Mouse (Mus musculus) limb, embryonic 15.5 days (tissue): ENCODE results near the gene Stk38l. TPM values are rescaled to one million over a fixed set of nuclear protein-coding genes. Genes with fewer than 3 reads are reported as not detected.
"Not testable (repeated sequence)": the region's sequence is repeated elsewhere in the genome, so short reads cannot be mapped to it uniquely, and the experiment has no call there.

Experiments
- ATAC-seq: fragments of 200-750 bp; cut with Nextera tagmentation; 2 replicates; pipeline ENCODE4 v1.8.0; 2017; ENCODE audit warnings: low read depth, moderate TSS enrichment; ENCODE audit not compliant: insufficient number of reproducible peaks, low FRiP score, low TSS enrichment
- H3K27ac ChIP-seq: fragments of 300-500 bp; sonication (generic); 2 replicates; pipeline ENCODE4 v1.5.1; 2015; ENCODE audit warnings: moderate library complexity, mild to moderate bottlenecking, inconsistent platforms
- H3K27me3 ChIP-seq: fragments of 300-500 bp; sonication (generic); 2 replicates; pipeline ENCODE4 v1.6.1; 2015; ENCODE audit warnings: inconsistent platforms
- H3K36me3 ChIP-seq: fragments of 300-500 bp; sonication (generic); 2 replicates; pipeline ENCODE4 v1.6.1; 2015; ENCODE audit warnings: inconsistent platforms
- H3K4me1 ChIP-seq: fragments of 300-500 bp; sonication (generic); 2 replicates; pipeline ENCODE4 v1.6.1; 2015; ENCODE audit warnings: inconsistent platforms
- H3K4me2 ChIP-seq: fragments of 300-500 bp; sonication (generic); 2 replicates; pipeline ENCODE4 v1.6.1; 2015; ENCODE audit warnings: mild to moderate bottlenecking, inconsistent platforms
- H3K4me3 ChIP-seq: fragments of 300-500 bp; sonication (generic); 2 replicates; pipeline ENCODE4 v1.5.1; 2015; ENCODE audit warnings: mild to moderate bottlenecking, inconsistent platforms
- H3K9ac ChIP-seq: fragments of 300-500 bp; sonication (generic); 2 replicates; pipeline ENCODE4 v1.6.1; 2015; ENCODE audit warnings: inconsistent platforms
- H3K9me3 ChIP-seq: fragments of 300-500 bp; sonication (generic); 2 replicates; pipeline ENCODE4 v1.6.1; 2016; ENCODE audit warnings: inconsistent platforms
- WGBS: fragments of 180-500 bp; shearing (Covaris S2); methylation state at CpG from one replicate; pipeline ENCODE4 v1.1.7; 2015; 5-methylcytosine and 5-hydroxymethylcytosine counted together
- polyA plus RNA-seq: library from polyadenylated mRNA; unstranded; fragments of >200 nt; fragmentation: Nextera tagmentation; extraction: Ambion mirVana; gene quantifications from 2 replicates; pipeline ENCODE4 v1.2.1, GENCODE M21; 2015

Gene Stk38l
- polyA plus RNA-seq, 1 experiment from 2014 or later, result 17.4 TPM

GRCm38 (mm10) chr6:146740724-146741123, 15.9 kb downstream of the Stk38l start:
- no peak for ATAC-seq
- H3K36me3 ChIP-seq, result no peaks in the 10 kb centered on the region
- no peaks in the 10 kb centered on the region for H3K9me3 ChIP-seq
- no peak overlapping the region for H3K9ac ChIP-seq
- no peak overlapping the region for H3K4me3 ChIP-seq
- no peak overlapping the region for H3K4me2 ChIP-seq
- no peak overlapping the region for H3K27ac ChIP-seq
- no peaks in the 10 kb centered on the region for H3K27me3 ChIP-seq
- H3K4me1 ChIP-seq, result 0 out of 2 replicates have a peak, but pooled peaks cover 4% of the 10 kb centered on the region

DNA sequence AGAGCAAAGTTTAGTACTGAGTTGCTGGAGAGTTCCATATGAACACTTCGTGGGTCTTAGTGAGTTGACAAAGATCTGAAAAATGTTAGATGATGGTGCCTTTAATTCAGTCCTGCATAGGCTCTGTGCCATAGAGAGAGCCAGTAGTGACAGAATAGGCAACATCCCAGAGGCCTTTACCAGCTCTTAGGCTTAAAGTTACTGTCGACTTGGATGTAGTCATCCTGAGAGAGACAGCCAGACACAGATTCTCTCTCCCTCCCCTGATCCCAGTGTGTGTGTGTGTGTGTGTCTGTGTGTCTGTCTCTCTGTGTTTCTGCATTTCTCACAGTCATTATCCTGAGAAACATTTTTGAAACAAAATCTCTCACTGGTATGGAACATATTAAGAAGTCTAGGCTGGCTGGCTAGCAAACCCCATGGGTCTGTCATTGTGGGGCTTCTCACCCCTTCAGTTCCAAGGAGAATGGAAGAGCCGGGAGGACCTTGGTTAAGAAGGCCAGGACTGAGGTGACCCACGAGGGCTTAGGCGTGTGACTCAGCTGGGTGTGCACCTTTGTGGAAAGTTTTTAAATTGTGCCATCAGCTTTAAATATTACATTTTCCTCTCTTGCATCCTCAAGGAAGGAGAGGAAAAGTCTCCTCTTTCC, 17.3 kb downstream of the Stk38l start:
- H3K27ac ChIP-seq, result peak overlapping the region; percentile 17; the same call in 1 of the 2 replicates
- WGBS, result 71% methylated on average over 5 of the region's 5 CpGs
- peaks cover 9% of the 10 kb centered on the region; the same call in 1 of the 2 replicates for H3K4me1 ChIP-seq
- H3K9ac ChIP-seq, result no peak overlapping the region
- no peaks in the 10 kb centered on the region for H3K9me3 ChIP-seq
- no peak overlapping the region for H3K4me3 ChIP-seq
- ATAC-seq, result no peak
- no peaks in the 10 kb centered on the region for H3K36me3 ChIP-seq
- H3K27me3 ChIP-seq, result no peaks in the 10 kb centered on the region
- no peak overlapping the region for H3K4me2 ChIP-seq

DNA sequence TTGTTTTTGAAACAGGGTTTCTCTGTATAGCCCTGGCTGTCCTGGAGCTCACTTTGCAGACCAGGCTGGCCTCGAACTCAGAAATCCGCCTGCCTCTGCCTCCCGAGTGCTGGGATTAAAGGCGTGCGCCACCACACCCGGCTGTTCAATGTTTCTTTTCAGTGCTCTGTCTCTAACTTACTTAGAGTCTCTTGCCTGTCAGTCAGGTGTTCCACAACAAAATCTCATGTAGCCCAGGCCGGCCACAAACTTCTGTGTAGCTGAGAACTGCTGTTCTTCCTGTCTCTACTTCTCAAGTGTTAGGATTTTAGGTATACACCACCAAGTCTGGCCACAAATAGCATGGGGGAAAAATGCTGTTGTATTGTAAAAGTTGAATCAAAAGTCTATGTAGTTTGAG, 19.5 kb downstream of the Stk38l start:
- H3K4me2 ChIP-seq, H3K9ac ChIP-seq, H3K27me3 ChIP-seq, H3K36me3 ChIP-seq, H3K27ac ChIP-seq, H3K9me3 ChIP-seq, H3K4me1 ChIP-seq, H3K4me3 ChIP-seq, ATAC-seq: not testable (repeated sequence)
- 94% methylated on average over 7 of the region's 7 CpGs for WGBS

DNA sequence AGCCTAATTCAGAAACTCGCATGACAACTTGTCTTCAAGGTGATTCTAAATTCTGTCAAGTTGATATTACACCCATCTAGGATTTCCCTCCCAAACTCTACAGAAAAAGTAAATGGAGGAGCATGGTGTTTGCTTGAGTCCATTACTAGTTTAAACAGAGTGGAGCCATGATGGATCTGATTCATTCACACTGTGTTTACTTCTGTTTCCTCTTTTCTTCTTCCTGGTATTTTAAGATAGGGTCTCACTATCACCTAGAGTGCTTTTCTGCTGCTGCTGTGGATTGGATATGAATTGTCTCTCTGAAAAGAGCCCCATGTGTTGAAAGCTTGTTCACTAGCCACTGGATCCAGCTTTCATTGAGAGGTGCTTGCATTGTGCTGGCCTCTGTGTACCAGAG, 20.4 kb downstream of the Stk38l start:
- Histone ChIP-seq H3K4me3 (no peak overlapping the region), H3K27me3 (no peaks in the 10 kb centered on the region), H3K36me3 (no peaks in the 10 kb centered on the region), H3K27ac (no peak overlapping the region), H3K4me2 (no peak overlapping the region), H3K4me1 (peaks cover 8% of the 10 kb centered on the region; the same call in 1 of the 2 replicates), H3K9me3 (no peaks in the 10 kb centered on the region), H3K9ac (no peak overlapping the region)
- no peak for ATAC-seq
- WGBS, result 95% methylated on average over 1 of the region's 1 CpGs

- Histone ChIP-seq H3K4me1 (peaks cover 8% of the 10 kb centered on the region; the same call in 1 of the 2 replicates), H3K4me2 (no peak overlapping the region), H3K9ac (no peak overlapping the region), H3K36me3 (no peaks in the 10 kb centered on the region), H3K27ac (peak overlapping the region; percentile 76), H3K4me3 (no peak overlapping the region), H3K27me3 (no peaks in the 10 kb centered on the region), H3K9me3 (no peaks in the 10 kb centered on the region)
- 55% methylated on average over 5 of the region's 5 CpGs for WGBS
- ATAC-seq, result peak; percentile 67; the same call in 1 of the 2 replicates
These were observed 21.8 kb downstream of the Stk38l start for GRCm38 (mm10) chr6:146746577-146746976.

DNA sequence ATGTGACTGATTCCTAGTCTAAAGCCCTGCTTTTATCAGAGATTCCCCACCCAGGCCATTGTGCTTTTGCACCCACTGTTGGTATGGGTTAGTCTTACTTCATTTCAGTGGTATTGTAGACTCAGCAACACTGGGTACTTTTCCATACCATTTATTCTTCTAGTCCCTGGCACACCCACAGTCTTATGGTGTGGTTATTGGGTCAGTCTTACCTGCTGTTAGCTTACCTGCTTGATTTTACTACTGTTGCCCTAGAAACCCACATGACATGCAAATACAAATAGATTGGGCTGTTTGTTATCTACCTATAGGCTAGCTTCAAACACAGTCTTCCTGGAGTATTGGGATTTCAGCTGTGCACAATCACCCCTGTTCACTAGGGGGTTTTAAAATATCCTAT, 22.3 kb downstream of the Stk38l start:
- Histone ChIP-seq H3K27ac (peak overlapping the region; percentile 76), H3K27me3 (no peaks in the 10 kb centered on the region), H3K36me3 (no peaks in the 10 kb centered on the region), H3K9me3 (no peaks in the 10 kb centered on the region), H3K4me1 (peaks cover 8% of the 10 kb centered on the region; the same call in 1 of the 2 replicates), H3K4me3 (no peak overlapping the region), H3K4me2 (no peak overlapping the region), H3K9ac (no peak overlapping the region)
- ATAC-seq, result no peak

DNA sequence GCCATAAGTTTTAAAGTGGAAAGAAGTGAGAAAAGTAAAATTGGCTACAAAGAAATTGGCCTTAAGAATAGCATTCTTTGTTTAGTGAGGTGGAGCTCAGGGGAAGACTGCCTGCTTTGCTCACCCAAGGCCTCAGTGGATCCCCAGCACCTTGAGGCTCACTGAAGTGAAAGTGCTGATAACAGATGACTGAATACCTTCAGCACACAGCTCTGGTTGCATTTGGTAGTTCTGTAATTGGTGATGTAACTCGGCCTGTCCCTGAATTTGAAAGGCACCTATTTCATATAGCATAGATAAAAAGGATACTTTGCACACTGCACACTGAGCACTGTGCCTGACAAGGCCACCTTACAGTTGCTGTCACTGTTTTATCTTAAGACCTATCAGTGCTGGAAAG, 23.5 kb downstream of the Stk38l start:
- WGBS, result 81% methylated on average over 1 of the region's 1 CpGs
- Histone ChIP-seq H3K36me3 (no peaks in the 10 kb centered on the region), H3K4me1 (peaks cover 11% of the 10 kb centered on the region; the same call in 1 of the 2 replicates), H3K27ac (no peak overlapping the region), H3K9ac (no peak overlapping the region), H3K9me3 (no peaks in the 10 kb centered on the region), H3K4me3 (no peak overlapping the region), H3K4me2 (no peak overlapping the region), H3K27me3 (no peaks in the 10 kb centered on the region)
- no peak for ATAC-seq

DNA sequence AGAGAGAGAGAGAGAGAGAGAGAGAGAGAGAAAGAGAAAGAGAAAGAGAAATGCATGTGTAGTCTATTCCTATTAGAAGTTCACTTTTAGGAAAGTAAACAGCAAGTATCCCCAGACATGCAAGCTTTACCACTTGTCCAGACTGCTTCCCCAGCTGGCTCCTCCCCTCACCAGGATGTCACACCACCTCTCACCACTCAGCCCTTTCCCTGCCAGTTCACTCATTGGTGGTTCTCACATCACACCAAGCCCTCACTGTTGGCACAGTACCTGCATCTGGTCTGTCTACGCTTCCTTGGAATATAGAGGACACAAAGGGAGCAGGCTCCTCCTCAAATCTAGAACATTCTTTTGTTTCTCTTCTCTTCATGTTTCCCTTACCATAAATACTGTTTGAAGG, 26.9 kb downstream of the Stk38l start:
- Histone ChIP-seq H3K4me3 (no peak overlapping the region), H3K9me3 (no peaks in the 10 kb centered on the region), H3K27me3 (no peaks in the 10 kb centered on the region), H3K36me3 (no peaks in the 10 kb centered on the region), H3K4me2 (no peak overlapping the region), H3K27ac (no peak overlapping the region), H3K9ac (no peak overlapping the region), H3K4me1 (peaks cover 20% of the 10 kb centered on the region)
- 0 out of 2 replicates have a peak, but pooled peaks have one; percentile 24 for ATAC-seq
- 42% methylated on average over 1 of the region's 1 CpGs for WGBS

DNA sequence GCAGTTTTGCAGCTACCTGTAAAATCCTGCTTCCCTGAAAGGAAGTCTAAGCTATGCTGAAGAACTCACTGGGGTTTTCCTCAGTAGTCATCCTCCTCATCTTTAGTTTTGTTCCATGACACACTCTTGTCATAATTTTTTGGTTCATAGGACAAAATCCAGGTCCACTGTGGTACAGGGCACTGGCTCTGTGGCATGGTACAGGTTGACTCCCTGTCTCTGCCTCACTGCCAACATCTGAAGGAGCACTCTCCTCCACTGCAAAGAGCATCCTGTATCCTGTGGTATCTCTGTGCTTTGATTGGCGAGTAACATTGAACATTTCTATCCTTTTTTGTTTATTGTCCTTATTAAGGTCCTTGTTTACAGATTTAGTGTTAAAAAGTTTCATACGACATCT, 27.4 kb downstream of the Stk38l start:
- Histone ChIP-seq H3K27me3 (no peaks in the 10 kb centered on the region), H3K9me3 (no peaks in the 10 kb centered on the region), H3K27ac (no peak overlapping the region), H3K4me1 (peaks cover 19% of the 10 kb centered on the region), H3K9ac (no peak overlapping the region), H3K36me3 (no peaks in the 10 kb centered on the region), H3K4me3 (no peak overlapping the region), H3K4me2 (no peak overlapping the region)
- 88% methylated on average over 2 of the region's 2 CpGs for WGBS
- ATAC-seq, result no peak

DNA sequence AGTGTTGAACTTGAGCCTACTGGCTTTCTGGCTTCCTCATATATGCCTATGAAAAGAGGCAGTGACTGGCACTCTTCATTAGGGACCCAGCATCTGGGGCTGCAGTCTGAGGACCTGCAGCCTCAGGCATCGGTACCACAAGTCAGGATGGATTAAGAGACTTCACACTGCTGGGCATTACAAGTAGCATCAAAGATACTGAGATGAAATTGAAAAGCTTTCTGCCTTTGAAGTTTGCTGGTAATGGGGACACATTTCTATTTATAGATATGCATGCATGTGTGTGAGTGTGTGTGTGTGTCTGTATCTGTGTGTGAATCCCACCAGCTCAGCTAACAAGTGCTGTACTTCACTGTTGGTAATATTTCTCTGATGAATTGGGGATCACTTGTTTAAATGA, 27.8 kb downstream of the Stk38l start:
- Histone ChIP-seq H3K4me1 (peaks cover 22% of the 10 kb centered on the region), H3K9ac (no peak overlapping the region), H3K27me3 (no peaks in the 10 kb centered on the region), H3K9me3 (no peaks in the 10 kb centered on the region), H3K27ac (no peak overlapping the region), H3K4me3 (no peak overlapping the region), H3K4me2 (no peak overlapping the region), H3K36me3 (no peaks in the 10 kb centered on the region)
- no peak for ATAC-seq
- WGBS, result 44% methylated on average over 1 of the region's 1 CpGs

DNA sequence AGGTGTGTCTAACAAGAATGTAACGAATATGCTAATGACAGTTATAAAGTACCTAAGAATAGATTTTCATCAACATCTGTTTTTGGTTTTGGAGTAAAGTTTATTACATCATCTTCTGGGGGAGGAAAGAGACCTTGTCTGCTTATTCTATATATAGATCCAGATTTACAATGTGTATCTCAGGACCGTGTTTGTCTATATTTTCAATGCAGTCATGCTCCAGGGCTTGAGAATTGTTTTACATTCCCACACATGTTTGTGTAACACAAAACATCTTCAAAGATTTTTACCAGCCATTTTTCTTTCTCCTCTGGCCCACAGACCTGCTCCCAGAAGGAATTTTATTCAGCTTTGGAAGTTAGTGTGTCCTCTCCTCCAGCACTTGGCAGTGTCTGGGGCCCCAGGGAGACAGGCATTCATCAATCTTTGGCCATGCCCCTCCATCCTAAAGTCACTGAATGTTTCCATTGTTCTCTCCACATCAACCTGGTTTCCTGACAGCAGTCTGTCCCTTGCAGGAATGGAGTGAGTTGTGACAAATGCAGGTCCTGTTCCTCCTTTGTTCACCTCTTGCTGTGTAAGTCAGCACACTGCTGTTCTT, 28.9 kb downstream of the Stk38l start:
- Histone ChIP-seq H3K4me2 (no peak overlapping the region), H3K9ac (no peak overlapping the region), H3K9me3 (no peaks in the 10 kb centered on the region), H3K4me3 (no peak overlapping the region), H3K4me1 (peaks cover 22% of the 10 kb centered on the region), H3K27me3 (no peaks in the 10 kb centered on the region), H3K27ac (0 out of 2 replicates have a peak overlapping the region, but pooled peaks have one; percentile 38), H3K36me3 (no peaks in the 10 kb centered on the region)
- ATAC-seq, result no peak
- WGBS, result 16% methylated on average over 2 of the region's 2 CpGs

GRCm38 (mm10) chr6:146755136-146755535, 30.3 kb downstream of the Stk38l start:
- WGBS, result 96% methylated on average over 2 of the region's 2 CpGs
- no peak for ATAC-seq
- H3K4me1 ChIP-seq, result peaks cover 22% of the 10 kb centered on the region

More at GRCm38 (mm10) chr6:146755136-146755535, 30.3 kb downstream of the Stk38l start:
- H3K27me3 ChIP-seq, result no peaks in the 10 kb centered on the region
- H3K9me3 ChIP-seq, result no peaks in the 10 kb centered on the region
- H3K4me2 ChIP-seq, result no peak overlapping the region
- H3K36me3 ChIP-seq, result peaks cover 5% of the 10 kb centered on the region; the same call in 1 of the 2 replicates
- H3K27ac ChIP-seq, result no peak overlapping the region
- no peak overlapping the region for H3K9ac ChIP-seq
- no peak overlapping the region for H3K4me3 ChIP-seq
